Comparison of ENCODE assay signal across 8 mouse cellular contexts in genomic region chr17:46858749-46859444, GRCm38 (mm10). TPM values are rescaled to one million over a fixed set of nuclear protein-coding genes. Genes with fewer than 3 reads are reported as not detected.
A peak's percentile ranks its signal among the peaks of the same experiment; 100 is the strongest.
DNase-seq lines count a peak whose midpoint lies in the region; ATAC-seq and TF ChIP-seq lines count a peak whose summit lies in the region.

No protein-coding gene starts in this region.

- peak overlapping the region; percentile 100 for H3K27ac ChIP-seq in lung, embryonic 14.5 days (ENCODE audit: low read depth)
- H3K27ac ChIP-seq in embryonic facial prominence, embryonic 11.5 days (replicated peaks; ENCODE audit: low read depth, low read length), result peak overlapping the region; percentile 100
- peak overlapping the region; percentile 100 for H3K27ac ChIP-seq in limb, embryonic 11.5 days (replicated peaks; ENCODE audit: low read depth, low read length)
- H3K27ac ChIP-seq in small intestine, adult 2 months (ENCODE audit: insufficient read depth, low read depth, low read length), result no peak overlapping the region

- H3K4me1 ChIP-seq in lung, embryonic 14.5 days (ENCODE audit: insufficient read depth), result peaks cover 15% of the 10 kb centered on the region
- peaks cover 2% of the 10 kb centered on the region; the same call in 1 of the 2 replicates for H3K4me1 ChIP-seq in embryonic facial prominence, embryonic 11.5 days (ENCODE audit: control insufficient read depth, insufficient read depth, low read length)
- H3K4me1 ChIP-seq in limb, embryonic 11.5 days (ENCODE audit: control insufficient read depth, insufficient read depth, low read length), result peaks cover 6% of the 10 kb centered on the region
- H3K4me1 ChIP-seq in small intestine, adult 2 months (ENCODE audit: control insufficient read depth, insufficient read depth, insufficient read length, low read length), result peaks cover 8% of the 10 kb centered on the region

- 0 out of 2 replicates have a peak, but pooled peaks cover 7% of the 10 kb centered on the region for H3K36me3 ChIP-seq in lung, embryonic 14.5 days (ENCODE audit: insufficient read depth)
- no peaks in the 10 kb centered on the region for H3K36me3 ChIP-seq in embryonic facial prominence, embryonic 11.5 days (replicated peaks; ENCODE audit: control insufficient read depth, insufficient read depth, low read depth, low read length)
- no peaks in the 10 kb centered on the region for H3K36me3 ChIP-seq in limb, embryonic 11.5 days (ENCODE audit: control insufficient read depth, insufficient read depth, low read length)
- no peaks in the 10 kb centered on the region for H3K36me3 ChIP-seq in small intestine, adult 2 months (ENCODE audit: control insufficient read depth, insufficient read depth, low read length)

- H3K9ac ChIP-seq in lung, embryonic 14.5 days, result peak overlapping the region; percentile 100
- peak overlapping the region; percentile 98 for H3K9ac ChIP-seq in embryonic facial prominence, embryonic 11.5 days (replicated peaks; ENCODE audit: low read length)
- peak overlapping the region; percentile 91 for H3K9ac ChIP-seq in limb, embryonic 11.5 days (ENCODE audit: low read length)

- no peaks in the 10 kb centered on the region for H3K9me3 ChIP-seq in lung, embryonic 14.5 days (ENCODE audit: low read depth, low read length)
- H3K9me3 ChIP-seq in embryonic facial prominence, embryonic 11.5 days (replicated peaks; ENCODE audit: control insufficient read depth, low read length), result no peaks in the 10 kb centered on the region
- H3K9me3 ChIP-seq in limb, embryonic 11.5 days (ENCODE audit: control insufficient read depth, low read length), result no peaks in the 10 kb centered on the region

- TF ChIP-seq POLR2A in small intestine, adult 2 months (IDR thresholded peaks at IDR 0.05; ENCODE audit: low read depth, low read length), result no peak

- no peaks in the 10 kb centered on the region for H3K27me3 ChIP-seq in lung, embryonic 14.5 days (ENCODE audit: insufficient read depth, low read length)
- no peaks in the 10 kb centered on the region for H3K27me3 ChIP-seq in embryonic facial prominence, embryonic 11.5 days (ENCODE audit: control insufficient read depth, insufficient read depth, low read length)
- no peaks in the 10 kb centered on the region for H3K27me3 ChIP-seq in limb, embryonic 11.5 days (ENCODE audit: control insufficient read depth, insufficient read depth, low read length)
- no peaks in the 10 kb centered on the region for H3K27me3 ChIP-seq in small intestine, adult 2 months (ENCODE audit: control insufficient read depth, insufficient read depth, low read length)

- DNase-seq in lung, embryonic 14.5 days, result peak; percentile 60
- no peak for DNase-seq in lung, adult 18-20 months
- peak; percentile 67 for DNase-seq in embryonic facial prominence, embryonic 11.5 days (ENCODE audit: low spot score)
- no peak for DNase-seq in limb, embryonic 11.5 days (ENCODE audit: low spot score)
- no peak for DNase-seq in cerebellum, adult 11 months
- no peak for DNase-seq in layer of hippocampus, postnatal 10 days (ENCODE audit: low spot score in 2 of 2)
- no peak for DNase-seq in frontal cortex, postnatal 10 days (ENCODE audit: low spot score in 2 of 2)

- no peak for ATAC-seq in lung, embryonic 14.5 days (ENCODE audit: insufficient read depth)
- ATAC-seq in embryonic facial prominence, embryonic 11.5 days (replicated peaks; ENCODE audit: insufficient number of reproducible peaks, low FRiP score, low TSS enrichment, low read depth), result no peak
- ATAC-seq in limb, embryonic 11.5 days (ENCODE audit: insufficient number of reproducible peaks, low FRiP score, low TSS enrichment, low read depth), result no peak

- peak overlapping the region; percentile 95 for H3K4me3 ChIP-seq in lung, embryonic 14.5 days (ENCODE audit: low read depth, low read length)
- peak overlapping the region; percentile 84 for H3K4me3 ChIP-seq in embryonic facial prominence, embryonic 11.5 days (ENCODE audit: low read depth, low read length)
- H3K4me3 ChIP-seq in limb, embryonic 11.5 days (ENCODE audit: low read depth, low read length), result peak overlapping the region; percentile 83
- H3K4me3 ChIP-seq in small intestine, adult 2 months (ENCODE audit: low read depth, low read length), result peak overlapping the region; percentile 79; the same call in 1 of the 2 replicates

- 12% methylated on average over 9 of the region's 9 CpGs for WGBS in lung, embryonic 14.5 days
- 28% methylated on average over 9 of the region's 9 CpGs for WGBS in embryonic facial prominence, embryonic 11.5 days
- WGBS in limb, embryonic 11.5 days, result 17% methylated on average over 9 of the region's 9 CpGs
- WGBS in small intestine, adult 2 months, result 26% methylated on average over 9 of the region's 9 CpGs

- no peak for TF ChIP-seq CTCF in lung, embryonic 14.5 days (IDR thresholded peaks at IDR 0.05; ENCODE audit: low read depth)
- TF ChIP-seq CTCF in small intestine, adult 2 months (IDR thresholded peaks at IDR 0.05; ENCODE audit: extremely low read depth, insufficient read length, insufficient replicate concordance, low read depth, low read length), result no peak

- peak overlapping the region; percentile 80 for H3K4me2 ChIP-seq in lung, embryonic 14.5 days
- H3K4me2 ChIP-seq in embryonic facial prominence, embryonic 11.5 days (ENCODE audit: low read depth, low read length), result peak overlapping the region; percentile 67
- peak overlapping the region; percentile 72 for H3K4me2 ChIP-seq in limb, embryonic 11.5 days (ENCODE audit: low read depth, severe bottlenecking)

RNA-seq across cellular contexts. Expression of gene Bicral, which starts 0.6 kb away (rescaled TPM):
- polyA plus RNA-seq in lung, embryonic 14.5 days (2014; fragmentation: Nextera tagmentation; extraction: Ambion mirVana), result 4.7 and 6.5 TPM in 2 replicates
- 4.7 TPM in 2 replicates for polyA plus RNA-seq in embryonic facial prominence, embryonic 11.5 days (2014; fragmentation: Nextera tagmentation; extraction: Ambion mirVana)
- polyA plus RNA-seq in limb, embryonic 11.5 days (2014; fragmentation: Nextera tagmentation; extraction: Ambion mirVana), result 4.6 and 5.9 TPM in 2 replicates
- polyA plus RNA-seq in small intestine, adult 2 months (2012; rRNA removed), result 4.0 and 7.1 TPM in 2 replicates
- 10 to 100 TPM; 29.7 to 32.8 TPM for total RNA-seq in layer of hippocampus, postnatal 10 days (2021)

RNA-seq across cellular contexts. Expression of gene Tbcc, which starts 31.6 kb away (rescaled TPM):
- 58.5 and 61.2 TPM in 2 replicates for polyA plus RNA-seq in lung, embryonic 14.5 days (2014; fragmentation: Nextera tagmentation; extraction: Ambion mirVana)
- 73.7 and 78.8 TPM in 2 replicates for polyA plus RNA-seq in embryonic facial prominence, embryonic 11.5 days (2014; fragmentation: Nextera tagmentation; extraction: Ambion mirVana)
- 73.0 and 73.3 TPM in 2 replicates for polyA plus RNA-seq in limb, embryonic 11.5 days (2014; fragmentation: Nextera tagmentation; extraction: Ambion mirVana)
- polyA plus RNA-seq in small intestine, adult 2 months (2012; rRNA removed), result 16.7 and 29.0 TPM in 2 replicates
- 10 to 100 TPM; 39.0 to 47.5 TPM for total RNA-seq in layer of hippocampus, postnatal 10 days (2021)

RNA-seq across cellular contexts. Expression of gene Prph2, which starts 51.4 kb away (rescaled TPM):
- not detected in 2 replicates for polyA plus RNA-seq in lung, embryonic 14.5 days (2014; fragmentation: Nextera tagmentation; extraction: Ambion mirVana)
- polyA plus RNA-seq in embryonic facial prominence, embryonic 11.5 days (2014; fragmentation: Nextera tagmentation; extraction: Ambion mirVana), result not detected in 2 replicates
- not detected in 2 replicates for polyA plus RNA-seq in limb, embryonic 11.5 days (2014; fragmentation: Nextera tagmentation; extraction: Ambion mirVana)
- not detected in 2 replicates for polyA plus RNA-seq in small intestine, adult 2 months (2012; rRNA removed)
- under 1 TPM in 1 of 2 experiments, not detected in 1; 0.14 TPM for total RNA-seq in layer of hippocampus, postnatal 10 days (2021)

Comparison
In these comparisons a context has a peak if more than half of its experiments do, and no peak if none do; other contexts are left out.
1. DNase-seq: peak in lung, embryonic 14.5 days (single experiment) and embryonic facial prominence, embryonic 11.5 days (single experiment); none in lung, adult 18-20 months (0 of 2), limb, embryonic 11.5 days (single experiment), cerebellum, adult 11 months (single experiment), layer of hippocampus, postnatal 10 days (0 of 2) and frontal cortex, postnatal 10 days (0 of 2).
2. Peak in every context shown above with its lines, with median percentiles within 50 percentile points of each other: H3K4me2 ChIP-seq, H3K4me3 ChIP-seq and H3K9ac ChIP-seq.